Mouse (Mus musculus): ENCODE results near the gene Sox30.

The Sox30 gene

DNA sequence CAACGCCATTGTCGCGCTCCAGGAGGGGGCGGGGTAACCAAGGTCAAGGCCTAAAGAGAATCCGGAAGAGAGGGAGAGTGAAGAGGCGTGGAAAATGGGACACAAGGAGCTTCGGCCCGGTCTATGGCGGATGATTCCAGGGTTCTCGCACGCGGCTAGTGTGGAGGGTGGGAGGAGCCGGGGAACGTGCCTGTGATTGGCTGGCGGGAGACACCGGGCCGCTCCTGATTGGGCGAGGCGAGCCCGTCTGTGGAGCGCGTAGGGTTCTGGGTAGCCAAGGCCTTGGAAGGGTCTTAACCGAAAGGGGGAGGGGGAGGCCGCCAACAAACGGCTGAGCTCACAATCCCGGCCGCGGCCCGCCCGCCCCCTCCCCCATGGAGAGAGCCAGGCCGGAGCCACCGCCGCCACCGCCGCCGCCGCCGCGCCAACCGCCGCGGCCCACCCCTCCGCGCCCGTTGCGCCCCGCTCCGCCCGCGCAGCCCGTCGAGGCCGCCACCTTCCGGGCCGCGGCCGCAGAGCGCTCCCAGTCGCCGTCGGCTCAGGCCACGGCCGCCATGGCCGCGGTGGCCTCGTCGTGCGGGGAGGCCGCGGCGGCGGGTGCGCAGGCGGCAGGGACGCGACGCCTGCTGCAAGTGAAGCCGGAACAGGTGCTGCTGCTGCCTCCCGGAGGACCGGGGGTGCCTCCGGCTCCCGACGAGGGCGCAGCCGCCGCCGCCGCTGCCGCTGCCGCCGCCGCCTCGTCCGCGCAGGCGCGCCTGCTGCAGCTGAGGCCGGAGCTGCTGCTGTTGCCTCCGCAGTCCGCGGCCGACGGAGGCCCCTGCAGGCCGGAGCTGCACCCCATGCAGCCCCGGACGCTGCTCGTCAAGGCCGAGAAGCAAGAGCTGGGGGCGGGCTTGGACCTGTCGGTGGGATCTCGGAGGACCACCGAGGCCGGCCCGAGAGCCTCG, at the start of gene Sox30:
Gene Sox30 (plus strand): TSS at position 365 of the 947 bp plus-strand sequence.
- DNase-seq: peak; percentile 67 to 81

DNA sequence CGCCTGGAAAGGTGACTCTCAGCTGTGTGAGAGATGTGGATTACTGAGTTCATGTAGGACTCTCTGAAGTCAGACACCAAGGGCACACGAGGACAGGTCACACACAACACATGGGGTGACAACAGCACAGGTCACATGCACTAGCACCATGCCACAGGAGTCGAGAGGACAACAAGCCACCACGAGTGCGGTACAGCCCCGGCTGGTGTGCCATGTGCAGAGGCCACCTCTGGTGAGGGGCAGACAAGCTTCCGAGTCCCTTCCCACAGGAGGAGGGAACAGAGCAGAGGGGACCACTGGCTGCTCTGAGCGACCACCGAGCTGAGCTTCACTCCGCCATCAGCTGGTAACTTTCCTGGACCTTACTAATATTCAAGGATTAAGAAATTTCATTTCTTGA, 47.3 kb upstream of the Sox30 start:
- no peak for DNase-seq

DNA sequence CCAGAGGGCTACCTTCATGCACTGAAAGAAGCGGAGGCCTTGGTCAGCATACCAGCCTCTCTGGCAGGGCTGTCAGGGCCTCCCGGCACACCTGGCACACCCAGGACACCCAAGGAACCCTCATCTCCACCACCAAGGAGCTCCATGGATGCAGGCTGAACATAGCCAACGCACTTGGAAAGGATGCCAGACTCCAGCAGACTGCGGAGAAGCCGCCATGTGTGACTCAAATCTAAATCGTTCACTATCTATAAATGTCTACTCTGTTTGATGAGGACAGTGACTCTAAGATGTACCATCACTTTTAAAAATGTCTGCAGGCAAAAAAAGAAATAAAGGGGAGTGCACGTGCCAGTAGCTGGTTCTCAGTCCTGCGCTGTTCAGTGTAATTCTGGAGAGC, 42.6 kb upstream of the Sox30 start:
- DNase-seq: no peak

DNA sequence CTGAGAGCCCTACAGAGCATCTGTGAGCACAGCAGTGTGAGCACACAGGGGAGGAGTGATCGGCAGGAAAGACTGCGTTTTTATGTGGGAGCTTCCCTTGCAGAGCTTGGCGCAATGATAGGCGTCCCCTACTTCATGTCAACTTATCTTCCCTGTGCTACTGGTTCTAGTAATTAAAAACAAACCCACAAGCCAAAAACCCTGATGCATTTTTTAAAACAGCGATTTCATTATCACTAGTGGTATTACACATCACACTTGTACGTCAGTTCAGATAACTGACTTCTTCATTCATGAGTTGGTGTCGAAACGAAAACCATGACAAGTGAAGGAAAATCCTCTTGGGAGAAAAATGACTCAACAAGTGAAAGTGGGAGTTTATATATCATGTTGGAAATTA, 41.2 kb upstream of the Sox30 start:
- no peak for DNase-seq

DNA sequence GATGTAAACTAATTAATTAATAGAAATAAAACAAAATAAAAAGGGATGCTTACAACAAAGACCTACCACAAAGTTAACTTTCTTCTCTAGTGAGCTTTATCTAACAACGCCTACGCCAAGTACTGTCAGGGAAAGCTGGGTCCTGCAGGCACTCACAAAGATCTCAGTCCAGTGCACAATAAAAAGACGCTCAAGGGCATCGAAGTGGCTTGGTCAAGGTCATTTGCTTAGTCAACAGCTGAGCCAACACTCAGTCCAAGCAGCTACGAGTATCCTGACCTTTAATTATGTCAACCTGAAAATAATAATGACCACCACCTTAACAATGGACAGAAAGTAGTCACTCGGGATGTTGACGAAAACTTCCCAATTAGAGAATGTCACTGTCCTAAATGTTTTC, 37.8 kb upstream of the Sox30 start:
- no peak for DNase-seq

DNA sequence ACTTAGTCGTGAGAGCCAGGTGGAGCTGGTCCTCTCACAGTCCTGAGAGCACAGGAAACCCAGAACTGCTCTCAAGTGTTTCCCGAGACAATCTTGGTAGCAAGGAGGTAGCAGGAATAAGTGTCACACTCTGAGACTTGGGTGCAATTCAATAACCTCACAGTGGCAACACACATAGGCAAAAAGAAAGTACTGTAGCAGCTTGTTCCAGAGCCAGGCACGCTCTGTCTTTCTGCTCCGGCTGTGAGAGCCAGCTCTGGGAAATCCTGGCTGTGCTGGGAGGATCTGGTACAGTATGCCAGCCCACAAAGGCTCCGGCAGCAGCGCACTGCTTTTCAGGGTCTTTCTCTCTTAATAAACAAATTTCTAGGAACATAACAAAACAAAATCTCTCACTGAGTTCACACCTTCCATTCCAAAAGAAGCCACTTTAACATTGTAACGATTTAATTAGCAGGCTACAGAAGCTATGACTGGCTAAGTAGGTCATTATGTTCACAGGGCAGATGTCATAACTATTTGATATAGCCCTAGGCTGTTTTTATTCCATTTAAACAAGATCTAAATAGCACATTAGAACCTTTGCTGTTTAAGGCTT, 36.9 kb upstream of the Sox30 start:
- no peak for DNase-seq

DNA sequence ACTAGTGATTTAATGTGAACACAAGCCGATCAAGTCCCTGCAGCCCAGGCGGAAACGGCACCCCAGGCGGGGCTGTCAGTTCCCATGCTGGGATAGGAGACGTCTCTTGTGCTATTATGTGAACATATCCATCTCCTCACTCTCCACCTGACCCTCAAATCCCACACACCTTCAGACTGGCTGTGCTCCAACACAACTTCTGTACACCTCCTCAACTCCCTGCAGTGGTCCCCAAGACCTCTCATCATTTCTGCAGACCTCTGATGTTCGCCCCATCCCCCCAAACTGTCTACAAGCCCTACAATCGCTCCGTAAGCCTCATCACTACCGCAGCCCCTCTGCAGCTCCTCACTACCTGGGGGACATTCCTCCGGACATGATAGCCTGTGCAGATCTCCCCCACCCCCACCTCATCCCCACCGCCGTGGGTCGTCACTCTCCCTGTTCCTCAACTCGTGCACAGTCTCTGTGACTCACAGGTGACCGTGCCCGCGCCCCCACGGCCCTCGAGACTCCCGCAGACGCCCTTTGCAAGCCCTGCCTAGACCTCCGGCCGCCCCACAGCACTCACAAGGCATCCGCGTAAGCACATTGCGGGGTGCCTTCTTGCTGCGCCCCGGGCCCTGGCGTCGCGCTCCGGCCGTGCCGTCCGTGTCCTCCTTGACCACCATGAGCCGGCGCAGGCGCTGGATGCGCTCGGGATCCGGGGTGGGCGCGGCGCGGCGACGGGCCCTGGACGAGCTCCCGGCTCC, 36.0 kb upstream of the Sox30 start:
- DNase-seq: no peak

DNA sequence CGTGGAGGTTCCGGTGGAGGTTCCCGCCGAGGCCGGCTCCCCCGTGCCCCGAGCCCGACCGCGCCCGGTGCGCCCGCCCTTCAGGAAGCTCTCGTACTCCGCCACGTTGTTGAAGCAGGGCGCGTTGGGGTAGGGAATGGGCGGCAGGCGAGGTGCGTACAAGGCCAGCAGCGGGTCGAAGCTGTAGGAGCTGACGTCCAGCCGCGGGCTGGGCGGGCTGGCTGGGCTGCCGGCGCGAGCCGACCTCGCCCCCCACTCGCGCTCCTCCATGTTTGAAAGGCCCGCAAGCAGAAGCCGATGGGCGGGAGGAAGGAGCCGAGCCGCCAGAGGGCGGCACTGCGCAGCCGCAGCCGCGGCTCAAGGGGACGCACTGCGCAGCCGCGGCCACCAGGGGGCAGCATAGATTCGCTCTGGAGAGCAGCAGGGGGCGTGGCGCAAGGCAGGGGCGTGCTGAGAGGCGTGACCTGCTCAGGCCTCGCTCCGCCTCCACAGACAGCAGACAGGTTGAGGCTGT, 35.4 kb upstream of the Sox30 start, which contains the start of gene Lsm11:
Gene Lsm11 (minus strand): TSS at position 293 of the 514 bp plus-strand sequence.
- peak; percentile 95 to 98 for DNase-seq

DNA sequence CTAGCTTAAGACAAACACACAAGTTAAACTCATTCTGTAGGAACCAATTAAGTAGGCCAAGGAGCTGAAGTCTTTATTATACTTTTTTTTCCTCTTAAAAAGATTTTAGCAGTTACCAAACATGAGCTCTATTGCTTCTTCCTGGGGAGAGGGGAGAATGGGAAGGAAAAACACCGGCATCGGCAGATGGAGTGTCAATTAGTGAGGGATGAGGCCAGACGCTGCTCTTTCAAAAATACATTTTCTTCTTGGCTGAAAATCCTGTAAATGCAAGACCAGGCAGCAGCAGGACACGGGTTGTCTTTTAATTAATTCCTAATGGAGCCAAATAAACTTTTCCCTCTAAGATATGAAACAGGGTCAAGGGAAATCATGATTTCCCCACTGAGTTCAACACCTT, 33.3 kb upstream of the Sox30 start:
- no peak for DNase-seq

DNA sequence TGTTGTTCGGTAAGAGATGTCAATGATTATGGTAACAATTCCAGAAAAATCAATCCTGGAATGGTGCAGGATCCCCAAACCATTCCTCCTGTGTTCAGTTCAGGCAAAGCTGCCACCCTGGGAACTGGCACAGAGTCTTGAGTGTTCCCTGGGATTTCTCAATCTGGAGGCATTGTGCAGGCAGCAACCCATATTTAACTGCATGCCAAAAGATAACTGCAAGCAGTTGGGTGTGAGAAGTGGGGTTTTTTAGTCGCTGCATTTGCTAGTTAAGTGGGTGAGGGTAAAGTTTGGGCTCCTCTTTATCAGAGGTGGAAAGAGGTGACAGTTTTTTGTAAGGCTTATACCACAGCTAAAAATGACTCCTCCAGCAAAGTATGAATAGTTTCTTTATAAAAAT, 32.6 kb upstream of the Sox30 start:
- no peak for DNase-seq

DNA sequence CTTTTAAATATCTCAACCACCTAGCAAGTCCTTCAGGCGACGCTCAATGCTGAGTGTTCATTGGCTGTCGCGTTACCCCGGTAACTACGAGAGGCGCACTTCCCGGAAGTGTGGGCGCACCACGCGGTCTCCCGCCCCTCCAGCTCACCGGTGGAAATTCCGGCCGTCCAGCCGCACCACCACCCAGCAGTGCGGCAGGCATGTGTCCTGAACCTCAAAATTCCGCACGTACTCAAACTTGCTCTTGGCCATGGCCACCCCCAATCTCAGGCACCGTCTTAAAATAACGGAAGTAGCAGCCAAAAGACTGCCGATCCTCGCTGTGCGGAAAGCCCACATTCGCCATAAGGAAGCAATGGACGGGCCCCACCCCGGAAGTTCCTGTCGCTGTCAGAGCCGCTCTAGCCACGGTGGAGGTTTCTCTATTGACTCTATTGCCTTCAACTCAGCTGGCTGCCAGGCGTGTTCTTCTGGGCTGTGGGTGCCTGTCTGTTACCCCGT, 24.9 kb upstream of the Sox30 start, which contains the start of gene Thg1l:
Gene Thg1l (minus strand): TSS at position 368 of the 501 bp plus-strand sequence.
- DNase-seq: peak; percentile 92 to 93

DNA sequence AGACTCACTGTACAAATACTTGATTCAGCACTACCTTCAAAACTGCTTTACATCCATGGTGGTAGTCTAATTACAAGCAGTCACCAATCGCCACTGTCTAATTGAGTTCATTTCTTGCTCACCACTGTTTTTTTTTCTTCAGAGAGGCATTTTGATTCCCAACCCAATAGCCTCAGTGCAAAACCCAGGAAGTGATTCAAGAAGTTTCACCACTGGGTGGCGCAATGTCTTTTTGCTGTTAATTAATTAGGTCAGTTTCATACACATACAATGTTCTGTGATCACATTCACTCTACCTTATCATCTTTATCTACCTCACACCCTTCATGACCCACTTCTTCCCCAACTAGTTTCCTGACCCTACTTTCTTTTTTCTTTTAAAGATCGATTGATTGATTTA, 20.5 kb upstream of the Sox30 start:
- DNase-seq: peak in 1 of 2 experiments; percentile 32

DNA sequence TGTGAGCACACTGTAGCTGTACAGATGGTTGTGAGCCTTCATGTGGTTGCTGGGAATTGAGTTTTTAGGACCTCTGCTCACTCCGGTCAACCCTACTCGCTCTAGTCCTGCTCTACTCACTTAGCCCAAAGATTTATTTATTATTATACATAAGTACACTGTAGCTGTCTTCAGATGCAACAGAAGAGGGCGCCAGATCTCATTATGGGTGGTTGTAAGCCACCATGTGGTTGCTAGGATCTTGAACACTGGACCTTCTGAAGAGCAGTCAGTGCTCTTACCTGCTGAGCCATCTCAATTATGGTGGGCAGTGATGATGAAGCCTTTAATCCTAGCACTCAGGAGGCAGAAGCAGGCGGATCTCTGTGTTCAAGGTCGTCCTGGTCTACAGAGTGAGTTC, 20.1 kb upstream of the Sox30 start:
- no peak for DNase-seq

DNA sequence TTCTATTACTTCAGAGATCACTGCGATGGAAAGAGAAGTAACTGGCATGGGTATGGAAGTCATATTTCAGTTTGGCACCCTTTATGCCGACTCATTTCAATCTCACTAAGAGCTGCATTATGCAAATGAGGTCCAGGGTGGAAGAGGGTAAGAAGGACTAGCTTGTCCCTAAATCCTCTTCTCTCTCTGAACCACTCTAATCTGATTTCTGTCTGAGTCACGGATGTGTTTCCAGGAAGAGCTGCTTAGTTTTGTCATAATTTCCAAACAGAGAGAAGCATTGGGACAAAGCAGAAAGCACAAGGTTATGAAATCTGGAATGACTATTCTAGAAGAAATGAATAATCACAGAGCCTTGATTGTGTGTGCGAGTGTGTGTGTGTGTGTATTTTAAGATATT, 13.2 kb upstream of the Sox30 start:
- DNase-seq: no peak

DNA sequence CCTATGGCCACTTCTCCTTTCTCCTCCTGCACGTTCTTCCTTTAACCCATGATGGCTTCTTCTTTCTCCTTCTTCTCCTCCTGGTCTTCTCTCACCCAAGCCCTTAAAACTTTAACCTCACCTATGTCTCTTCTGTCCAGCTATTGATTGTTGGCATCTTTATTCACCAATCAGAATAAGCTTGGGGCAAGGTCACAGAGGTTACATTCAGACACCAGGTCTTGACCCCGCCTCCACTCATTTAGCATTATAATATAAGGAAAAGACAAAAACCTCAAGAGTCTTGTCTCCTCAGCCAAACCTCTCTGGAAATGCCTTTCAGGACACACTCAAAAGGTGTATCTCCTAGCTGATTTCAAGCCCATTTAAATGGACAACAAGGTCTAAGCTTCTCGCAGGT, 11.6 kb upstream of the Sox30 start:
- no peak for DNase-seq

DNA sequence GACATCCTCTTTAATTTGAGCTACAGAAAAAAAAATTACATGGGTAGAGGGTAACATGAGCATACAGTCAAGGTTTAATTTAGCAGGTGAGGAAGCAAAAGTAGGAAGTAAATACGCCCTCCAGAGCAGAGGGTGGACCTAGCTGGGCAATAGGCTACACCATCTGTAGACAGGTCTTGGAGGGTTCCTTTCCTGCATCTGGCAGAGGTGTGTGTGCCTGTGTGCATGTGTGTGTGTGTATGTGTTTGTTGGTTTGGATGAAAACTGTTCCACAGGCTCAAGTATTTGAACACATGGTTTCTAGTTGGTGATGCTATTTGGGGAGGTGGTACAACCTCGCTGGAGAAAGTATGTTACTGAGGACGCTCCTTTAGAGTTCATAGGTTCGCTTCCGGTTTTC, 6.5 kb upstream of the Sox30 start:
- no peak for DNase-seq

DNA sequence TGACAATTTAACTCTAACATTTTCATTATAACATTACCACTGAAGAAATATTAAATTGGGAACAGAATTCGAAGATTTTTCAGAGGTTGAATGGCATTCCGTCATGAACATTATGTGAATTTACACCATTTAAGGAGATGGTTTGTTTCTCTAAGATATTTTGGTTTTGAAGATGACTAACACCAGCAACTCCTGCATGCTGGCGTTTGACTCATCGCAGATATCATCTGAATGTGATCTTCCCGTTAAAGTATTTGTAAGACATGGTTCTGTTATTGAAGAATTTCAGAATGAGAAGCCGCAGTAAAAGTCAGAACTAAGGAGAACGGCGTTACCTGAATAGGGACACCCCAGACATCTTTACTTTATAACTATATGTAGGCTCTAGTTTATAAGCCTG, 5.6 kb upstream of the Sox30 start:
- no peak for DNase-seq

DNA sequence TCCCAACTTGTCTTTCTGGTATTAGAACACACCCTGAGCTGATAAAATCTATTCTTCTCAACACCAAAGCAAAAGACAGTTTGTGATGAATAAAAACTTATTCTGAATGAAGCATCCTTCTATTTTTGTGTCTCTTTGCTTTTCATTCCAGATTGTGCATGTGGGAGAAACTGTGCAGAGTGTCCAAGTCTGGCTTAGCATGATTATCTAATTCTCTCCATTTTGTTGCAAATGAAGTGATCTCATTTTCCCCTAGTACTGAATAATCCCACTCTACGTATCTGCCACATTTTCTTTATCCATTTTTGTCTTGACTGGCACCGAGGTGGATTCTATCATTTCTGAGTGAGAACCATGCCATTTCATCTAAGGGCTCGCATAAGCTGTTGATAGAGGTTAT, 4.0 kb upstream of the Sox30 start:
- no peak for DNase-seq

DNA sequence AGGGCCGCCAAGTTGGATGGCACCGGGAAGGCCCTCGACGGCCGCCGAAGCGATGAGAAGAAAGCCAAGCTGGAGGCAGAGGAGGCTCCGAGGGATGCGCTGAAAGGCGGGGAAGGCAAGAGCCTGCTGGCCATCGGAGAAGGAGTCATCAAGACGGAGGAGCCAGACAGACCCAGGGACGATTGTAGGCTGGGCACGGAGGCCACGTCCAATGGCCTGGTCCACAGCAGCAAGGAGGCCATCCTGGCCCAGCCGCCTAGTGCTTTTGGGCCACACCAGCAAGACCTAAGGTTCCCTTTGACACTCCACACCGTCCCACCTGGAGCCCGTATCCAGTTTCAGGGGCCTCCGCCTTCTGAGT, 763 bp downstream of the Sox30 start:
- no peak for DNase-seq

DNA sequence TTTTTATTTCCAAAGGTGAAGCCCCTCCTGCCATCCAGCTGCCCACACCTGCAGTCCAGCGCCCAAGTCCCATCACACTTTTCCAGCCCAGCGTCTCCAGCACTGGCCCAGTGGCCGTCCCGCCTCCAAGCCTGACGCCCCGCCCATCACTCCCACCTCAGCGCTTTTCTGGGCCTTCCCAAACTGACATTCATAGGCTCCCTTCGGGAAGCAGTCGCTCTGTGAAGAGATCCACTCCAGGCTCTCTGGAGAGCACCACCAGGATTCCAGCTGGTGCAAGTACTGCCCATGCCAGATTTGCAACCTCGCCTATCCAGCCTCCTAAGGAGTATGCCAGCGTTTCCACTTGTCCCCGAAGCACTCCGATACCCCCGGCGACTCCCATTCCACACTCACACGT, 11.5 kb downstream of the Sox30 start:
- peak; percentile 48 to 57 for DNase-seq

DNA sequence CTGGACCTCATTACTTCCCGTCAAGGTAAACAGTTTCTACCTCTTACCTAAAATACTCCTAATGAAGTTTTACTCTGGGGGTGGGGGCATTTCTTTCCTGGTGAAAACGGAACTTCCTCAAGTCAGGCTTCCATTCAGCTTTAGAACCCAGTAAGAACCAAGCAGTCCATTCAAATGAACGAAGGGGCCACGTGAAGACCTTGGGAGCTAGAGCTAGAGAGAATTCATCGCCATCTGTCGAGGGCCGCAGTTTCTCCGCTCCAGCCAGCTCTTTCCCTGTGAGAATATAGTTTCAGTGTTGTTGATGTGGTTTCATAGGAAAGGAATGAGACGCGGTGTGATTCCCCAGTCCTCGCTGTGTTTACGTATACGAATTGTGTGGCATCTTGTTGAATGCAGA, 12.0 kb downstream of the Sox30 start:
- no peak for DNase-seq

DNA sequence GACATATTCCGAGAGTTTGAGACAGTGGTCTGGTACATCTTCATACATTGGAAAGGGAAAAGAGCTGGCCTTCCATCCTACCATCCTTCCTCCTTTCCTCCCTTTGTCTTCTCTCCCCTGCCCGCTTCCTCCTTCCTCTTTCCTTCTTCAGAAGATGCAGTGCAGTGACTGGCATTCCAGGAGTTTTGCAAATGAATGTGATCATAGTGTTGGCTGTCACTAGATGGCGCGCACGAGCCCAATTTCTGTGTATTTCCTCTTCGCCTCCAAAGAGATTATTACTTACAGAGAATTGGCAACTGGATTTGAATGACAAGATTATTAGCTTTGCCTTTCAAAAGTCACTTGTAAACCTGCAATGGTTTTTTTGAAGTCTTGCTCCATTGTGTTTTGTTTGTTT, 36.0 kb downstream of the Sox30 start:
- DNase-seq: peak; percentile 65 to 78

DNA sequence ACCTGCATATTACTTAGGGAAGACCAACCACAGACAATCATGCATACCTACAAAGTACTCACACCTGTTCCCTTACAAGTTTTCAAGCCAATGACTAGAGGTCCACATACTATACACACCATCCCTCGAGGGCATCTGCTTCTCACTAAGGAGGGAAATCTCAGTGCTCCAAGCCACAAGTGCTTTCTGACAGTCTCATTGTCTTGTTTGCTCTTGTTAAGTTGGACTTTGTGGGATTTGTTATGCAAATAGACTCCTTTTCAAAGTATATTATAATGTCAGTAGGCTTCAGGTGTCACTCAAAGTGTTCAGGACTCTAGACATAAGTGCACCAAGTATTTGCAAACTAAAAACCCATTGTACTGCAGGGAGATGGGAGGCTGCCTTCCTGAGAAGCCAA, 40.1 kb downstream of the Sox30 start:
- no peak for DNase-seq
